Mouse (Mus musculus) C2C12 (cell line): ENCODE data around the gene Rnf144b. TPM values are rescaled to one million over a fixed set of nuclear protein-coding genes. Genes with fewer than 3 reads are reported as not detected.
A peak's percentile ranks its signal among the peaks of the same experiment; 100 is the strongest.

Experiments used
- H3K27me3 ChIP-seq: one replicate; pipeline ENCODE4 v1.6.1; 2011; ENCODE audit not compliant: control insufficient read depth, insufficient read depth, insufficient read length
- H3K36me3 ChIP-seq: one replicate; pipeline ENCODE4 v1.6.1; 2011; ENCODE audit not compliant: control insufficient read depth, insufficient read depth
- H3K4me3 ChIP-seq: one replicate; pipeline ENCODE4 v1.5.1; 2011; ENCODE audit warnings: mild to moderate bottlenecking, control low read depth; ENCODE audit not compliant: poor library complexity, insufficient read depth, severe bottlenecking
- H3K79me2 ChIP-seq: one replicate; pipeline ENCODE4 v1.6.1; 2011; ENCODE audit not compliant: control insufficient read depth, insufficient read depth
- H3K79me3 ChIP-seq: one replicate; pipeline ENCODE4 v1.6.1; 2011; ENCODE audit warnings: low read depth, control low read depth
- H3ac ChIP-seq: one replicate; pipeline ENCODE3; 2011; ENCODE audit warnings: low read depth; ENCODE audit not compliant: control insufficient read depth, insufficient read length
- CEBPB ChIP-seq: IDR thresholded peaks from one replicate; pipeline ENCODE4 v1.6.1; 2011; ENCODE audit warnings: low read depth, mild to moderate bottlenecking, control low read depth, moderate library complexity
- CTCF ChIP-seq: IDR thresholded peaks from one replicate; pipeline ENCODE4 v1.5.1; 2011; ENCODE audit not compliant: control insufficient read depth, insufficient read depth, insufficient read length
- FOSL1 ChIP-seq: IDR thresholded peaks from one replicate; pipeline ENCODE4 v1.8.0; 2011; ENCODE audit warnings: mild to moderate bottlenecking, low read length; ENCODE audit not compliant: poor library complexity, insufficient read depth, severe bottlenecking
- MAX ChIP-seq: IDR thresholded peaks from one replicate; pipeline ENCODE4 v1.6.1; 2011; ENCODE audit warnings: mild to moderate bottlenecking, control low read depth
- MYOD1 ChIP-seq: IDR thresholded peaks from one replicate; pipeline ENCODE4 v1.6.1; 2011; ENCODE audit warnings: low read depth; ENCODE audit not compliant: control insufficient read depth, insufficient read length
- MYOG ChIP-seq: IDR thresholded peaks from one replicate; pipeline ENCODE4 v1.6.1; 2011; ENCODE audit not compliant: control insufficient read depth, insufficient read length; ENCODE audit errors: extremely low read depth
- USF1 ChIP-seq: IDR thresholded peaks from one replicate; pipeline ENCODE4 v1.6.1; 2011; ENCODE audit warnings: low read depth, mild to moderate bottlenecking, control low read depth, moderate library complexity
- polyA plus RNA-seq: library from polyadenylated mRNA; unstranded; fragments of >200 nt; fragmentation: generic; extraction: Trizol; gene quantifications from one replicate; pipeline ENCODE4 v1.2.1, GENCODE M21; 2012; ENCODE audit warnings: missing spikeins

Rnf144b gene
- polyA plus RNA-seq, 1 experiment = 0.28 TPM

- H3ac ChIP-seq = no peak overlapping the region
- H3K27me3 ChIP-seq = no peaks in the 10 kb centered on the region
- no peaks in the 10 kb centered on the region for H3K36me3 ChIP-seq
- no peaks in the 10 kb centered on the region for H3K79me3 ChIP-seq
- no peak overlapping the region for H3K4me3 ChIP-seq
- no peaks in the 10 kb centered on the region for H3K79me2 ChIP-seq
- TF ChIP-seq MAX (no peak), CTCF (no peak), MYOD1 (no peak), USF1 (no peak), CEBPB (no peak), FOSL1 (no peak), MYOG (no peak)
Measured at GRCm38 (mm10) chr13:47148573-47148972, 26.1 kb downstream of the Rnf144b start.

GRCm38 (mm10) chr13:47149993-47150392 lies 27.5 kb downstream of the Rnf144b start:
- H3K4me3 ChIP-seq = no peak overlapping the region
- TF ChIP-seq MYOD1 = no peak
- TF ChIP-seq MYOG = no peak
- TF ChIP-seq CTCF = no peak
- no peak for TF ChIP-seq CEBPB
- no peak for TF ChIP-seq FOSL1
- TF ChIP-seq USF1 = no peak
- TF ChIP-seq MAX = no peak
- no peaks in the 10 kb centered on the region for H3K27me3 ChIP-seq
- H3K79me3 ChIP-seq = no peaks in the 10 kb centered on the region
- H3K36me3 ChIP-seq = no peaks in the 10 kb centered on the region
- H3ac ChIP-seq = no peak overlapping the region
- H3K79me2 ChIP-seq = no peaks in the 10 kb centered on the region

- Histone ChIP-seq H3K79me2 (no peaks in the 10 kb centered on the region), H3K36me3 (no peaks in the 10 kb centered on the region), H3K4me3 (no peak overlapping the region), H3ac (no peak overlapping the region), H3K27me3 (no peaks in the 10 kb centered on the region), H3K79me3 (no peaks in the 10 kb centered on the region)
- no peak for TF ChIP-seq MYOG
- no peak for TF ChIP-seq CTCF
- no peak for TF ChIP-seq CEBPB
- TF ChIP-seq USF1 = no peak
- TF ChIP-seq FOSL1 = no peak
- TF ChIP-seq MAX = no peak
Measured at GRCm38 (mm10) chr13:47151060-47151459, 28.6 kb downstream of the Rnf144b start.

- H3K36me3 ChIP-seq = no peaks in the 10 kb centered on the region
- no peaks in the 10 kb centered on the region for H3K79me2 ChIP-seq
- no peaks in the 10 kb centered on the region for H3K27me3 ChIP-seq
- TF ChIP-seq MAX = no peak
- TF ChIP-seq CTCF = peak; percentile 47
- H3ac ChIP-seq = no peak overlapping the region
- no peaks in the 10 kb centered on the region for H3K79me3 ChIP-seq
- no peak overlapping the region for H3K4me3 ChIP-seq
Measured at GRCm38 (mm10) chr13:47152390-47152789, 29.9 kb downstream of the Rnf144b start.

GRCm38 (mm10) chr13:47153206-47153605 lies 30.8 kb downstream of the Rnf144b start:
- Histone ChIP-seq H3K36me3 (no peaks in the 10 kb centered on the region), H3ac (no peak overlapping the region), H3K79me3 (no peaks in the 10 kb centered on the region), H3K79me2 (no peaks in the 10 kb centered on the region), H3K4me3 (no peak overlapping the region), H3K27me3 (no peaks in the 10 kb centered on the region)
- no peak for TF ChIP-seq USF1
- TF ChIP-seq MYOG = no peak
- no peak for TF ChIP-seq FOSL1
- no peak for TF ChIP-seq CTCF
- TF ChIP-seq CEBPB = no peak
- TF ChIP-seq MYOD1 = no peak
- no peak for TF ChIP-seq MAX

GRCm38 (mm10) chr13:47154866-47155265 lies 32.4 kb downstream of the Rnf144b start:
- Histone ChIP-seq H3K36me3 (no peaks in the 10 kb centered on the region), H3K79me3 (no peaks in the 10 kb centered on the region), H3ac (no peak overlapping the region), H3K4me3 (no peak overlapping the region), H3K27me3 (no peaks in the 10 kb centered on the region), H3K79me2 (no peaks in the 10 kb centered on the region)
- TF ChIP-seq MYOD1 (no peak), FOSL1 (no peak), CEBPB (no peak), MAX (no peak), USF1 (no peak), MYOG (no peak)
